Mouse (Mus musculus) testis, adult 2 months (tissue): Measurements from ENCODE around the gene Simc1.

ENCODE experiments used
- CTCF ChIP-seq: fragments of 200-500 bp; IDR thresholded peaks from 2 replicates; pipeline ENCODE4 v1.5.1; 2012; ENCODE audit warnings: low read depth, mild to moderate bottlenecking, inconsistent platforms, low read length, moderate library complexity; ENCODE audit not compliant: control insufficient read depth, insufficient read depth, insufficient replicate concordance
- POLR2A ChIP-seq: fragments of 200-500 bp; IDR thresholded peaks from 2 replicates; pipeline ENCODE4 v1.6.1; 2012; ENCODE audit warnings: low read depth, mild to moderate bottlenecking, inconsistent platforms, low read length, moderate library complexity; ENCODE audit not compliant: control insufficient read depth

DNA sequence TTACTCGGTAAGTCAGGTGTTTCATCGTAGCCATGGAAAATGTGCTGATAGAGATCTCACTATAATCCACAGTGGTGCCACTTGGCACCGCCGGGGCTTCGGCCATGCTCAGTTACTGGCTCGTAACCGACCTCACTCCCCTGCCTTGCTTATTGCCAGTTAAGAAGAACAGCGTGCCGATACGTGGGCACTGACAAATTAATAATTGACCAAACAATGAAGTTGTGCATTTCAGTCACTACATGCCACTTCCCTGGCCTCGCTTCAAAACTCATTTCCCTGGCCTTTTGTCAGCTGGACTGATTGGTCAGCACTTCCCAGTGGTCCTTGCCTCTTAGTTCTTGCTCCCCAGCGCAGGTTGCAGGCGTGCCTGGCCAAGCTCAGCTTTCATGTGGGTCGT is 22.1 kb upstream of the Simc1 start:
- no peak for TF ChIP-seq CTCF
- no peak for TF ChIP-seq POLR2A
